Mouse (Mus musculus): Measurements from ENCODE around the gene Svopl. TPM values are rescaled to one million over a fixed set of nuclear protein-coding genes. Genes with fewer than 3 reads are reported as not detected.

Gene Svopl
- polyA plus RNA-seq, 1 experiment from 2014 or later = 1.9 TPM

DNA sequence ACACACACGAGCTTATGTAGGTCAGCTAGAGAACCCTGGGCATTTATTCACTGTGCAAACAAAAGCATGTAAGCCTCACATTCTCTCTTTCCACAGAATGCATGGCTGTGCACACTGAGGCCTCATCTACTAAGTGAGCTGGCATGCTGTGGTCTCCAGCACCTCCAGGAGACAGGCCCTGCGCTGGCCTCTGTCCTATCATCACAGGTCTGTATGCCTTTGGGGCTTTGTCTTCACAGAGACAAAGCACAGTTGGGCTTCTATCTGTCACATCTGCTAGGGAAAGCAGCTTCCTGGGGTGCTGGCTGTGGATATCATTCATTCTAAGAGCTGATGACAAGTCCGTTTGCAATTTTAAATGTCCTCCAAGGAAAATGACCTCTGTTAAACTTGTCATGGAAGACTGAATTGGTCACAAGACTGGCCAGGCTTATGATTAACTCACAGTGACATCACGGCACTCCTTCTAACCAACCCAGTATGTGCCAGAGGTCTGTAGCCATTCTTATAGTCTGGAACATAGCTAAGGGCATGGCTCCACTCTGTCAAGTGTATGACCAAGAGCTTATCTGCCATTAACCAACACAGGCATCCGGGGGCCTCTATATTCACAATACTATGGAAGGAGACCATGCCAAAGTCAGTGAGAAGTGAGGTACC, 25.5 kb upstream of the Svopl start:
- DNase-seq (ENCODE audit: low spot score) (no peak), ATAC-seq (replicated peaks; ENCODE audit: insufficient number of reproducible peaks, low FRiP score, low TSS enrichment, low read depth) (no peak)
- Histone ChIP-seq H3K4me2 (ENCODE audit: low read depth, low read length) (no peak overlapping the region), H3K27ac (replicated peaks; ENCODE audit: low read depth, low read length) (no peak overlapping the region), H3K27me3 (ENCODE audit: control insufficient read depth, insufficient read depth, low read length) (no peaks in the 10 kb centered on the region), H3K9me3 (replicated peaks; ENCODE audit: control insufficient read depth, low read length) (no peaks in the 10 kb centered on the region), H3K4me1 (ENCODE audit: control insufficient read depth, insufficient read depth, low read length) (no peaks in the 10 kb centered on the region), H3K9ac (replicated peaks; ENCODE audit: low read length) (no peak overlapping the region), H3K36me3 (replicated peaks; ENCODE audit: control insufficient read depth, insufficient read depth, low read depth, low read length) (no peaks in the 10 kb centered on the region), H3K4me3 (ENCODE audit: low read depth, low read length) (no peak overlapping the region)
- WGBS = 73% methylated on average over 5 of the region's 5 CpGs

DNA sequence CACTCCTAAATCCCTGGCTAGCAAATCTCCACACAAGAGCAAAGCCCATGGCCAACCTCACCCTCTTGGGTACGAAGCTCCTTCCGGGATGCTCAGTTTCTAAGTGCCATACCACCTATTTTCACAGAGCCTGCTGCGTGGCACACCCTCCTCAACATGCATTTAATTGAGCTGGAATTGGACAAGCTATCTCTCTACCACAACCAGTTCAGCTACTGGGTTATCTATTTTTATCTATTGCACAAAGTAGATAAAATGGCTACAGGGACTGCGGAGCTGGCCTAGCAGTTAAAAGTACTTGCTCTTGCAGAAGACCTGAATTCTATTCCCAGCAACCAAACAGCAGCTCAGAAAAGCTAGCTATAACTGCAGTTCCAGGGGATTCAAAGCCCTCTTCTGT, 24.5 kb upstream of the Svopl start:
- Histone ChIP-seq H3K4me1 (ENCODE audit: control insufficient read depth, insufficient read depth, low read length) (no peaks in the 10 kb centered on the region), H3K27ac (replicated peaks; ENCODE audit: low read depth, low read length) (no peak overlapping the region), H3K9ac (replicated peaks; ENCODE audit: low read length) (no peak overlapping the region), H3K36me3 (replicated peaks; ENCODE audit: control insufficient read depth, insufficient read depth, low read depth, low read length) (no peaks in the 10 kb centered on the region), H3K4me3 (ENCODE audit: low read depth, low read length) (no peak overlapping the region), H3K9me3 (replicated peaks; ENCODE audit: control insufficient read depth, low read length) (no peaks in the 10 kb centered on the region), H3K4me2 (ENCODE audit: low read depth, low read length) (no peak overlapping the region), H3K27me3 (ENCODE audit: control insufficient read depth, insufficient read depth, low read length) (no peaks in the 10 kb centered on the region)
- ATAC-seq (replicated peaks; ENCODE audit: insufficient number of reproducible peaks, low FRiP score, low TSS enrichment, low read depth) (no peak), DNase-seq (ENCODE audit: low spot score) (no peak)
- WGBS = 88% methylated on average over 4 of the region's 4 CpGs

DNA sequence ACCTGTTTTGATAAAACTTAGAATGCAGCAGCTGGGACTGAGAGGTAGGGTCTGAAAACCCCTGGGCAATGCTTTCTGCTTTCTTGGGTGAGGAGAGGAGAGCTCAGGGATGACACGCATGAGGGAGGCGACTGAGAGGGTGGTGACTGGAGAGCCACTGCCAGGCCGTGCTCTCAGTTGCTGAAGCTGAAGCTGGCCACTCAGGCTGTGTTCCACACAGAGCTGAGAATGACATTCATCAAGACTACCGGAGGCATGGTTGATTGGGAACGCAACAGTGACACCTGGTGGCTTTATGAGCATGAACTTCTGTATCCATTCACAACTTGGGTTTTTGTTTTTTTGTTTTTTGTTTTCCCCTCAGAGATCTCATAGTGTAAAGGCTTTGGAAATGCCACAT, 19.4 kb upstream of the Svopl start:
- no peak overlapping the region for H3K27ac ChIP-seq (replicated peaks; ENCODE audit: low read depth, low read length)
- no peaks in the 10 kb centered on the region for H3K36me3 ChIP-seq (replicated peaks; ENCODE audit: control insufficient read depth, insufficient read depth, low read depth, low read length)
- peak; percentile 87 for DNase-seq (ENCODE audit: low spot score)
- H3K4me1 ChIP-seq (ENCODE audit: control insufficient read depth, insufficient read depth, low read length) = no peaks in the 10 kb centered on the region
- no peak overlapping the region for H3K4me2 ChIP-seq (ENCODE audit: low read depth, low read length)
- H3K9ac ChIP-seq (replicated peaks; ENCODE audit: low read length) = no peak overlapping the region
- peak; percentile 72 for ATAC-seq (replicated peaks; ENCODE audit: insufficient number of reproducible peaks, low FRiP score, low TSS enrichment, low read depth)
- H3K4me3 ChIP-seq (ENCODE audit: low read depth, low read length) = no peak overlapping the region
- no peaks in the 10 kb centered on the region for H3K27me3 ChIP-seq (ENCODE audit: control insufficient read depth, insufficient read depth, low read length)
- 2% methylated on average over 5 of the region's 5 CpGs for WGBS
- H3K9me3 ChIP-seq (replicated peaks; ENCODE audit: control insufficient read depth, low read length) = no peaks in the 10 kb centered on the region

DNA sequence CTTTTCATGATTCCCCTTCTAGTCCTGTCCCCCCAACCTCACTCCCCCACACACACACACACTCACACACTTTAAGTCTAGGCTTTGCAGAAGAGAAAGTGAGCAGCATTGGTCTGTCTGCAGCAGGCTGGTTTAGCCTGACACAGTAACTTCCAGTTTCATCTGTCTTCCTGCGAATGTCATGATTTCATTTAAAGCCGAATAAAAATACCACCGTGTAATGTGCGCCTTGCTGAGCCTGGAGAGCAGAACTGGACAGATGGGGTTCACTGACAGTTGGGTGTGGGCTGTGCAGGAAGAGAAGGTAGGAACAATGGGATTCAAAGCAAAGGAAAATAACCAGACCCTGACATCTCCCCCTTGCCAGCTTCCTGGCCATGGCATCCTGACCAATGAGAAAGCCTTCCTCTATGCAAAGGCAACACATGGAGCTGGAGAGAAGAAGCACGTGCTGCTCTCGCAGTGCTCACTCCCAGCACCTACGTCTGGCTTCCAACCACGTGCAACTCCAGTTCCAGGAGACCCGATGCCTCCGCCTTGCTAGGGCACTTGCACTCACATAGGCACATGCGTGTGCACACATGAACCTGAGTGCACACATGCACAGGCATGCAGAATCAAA, 18.8 kb upstream of the Svopl start:
- Histone ChIP-seq H3K4me3 (ENCODE audit: low read depth, low read length) (no peak overlapping the region), H3K36me3 (replicated peaks; ENCODE audit: control insufficient read depth, insufficient read depth, low read depth, low read length) (no peaks in the 10 kb centered on the region), H3K9me3 (replicated peaks; ENCODE audit: control insufficient read depth, low read length) (no peaks in the 10 kb centered on the region), H3K27ac (replicated peaks; ENCODE audit: low read depth, low read length) (no peak overlapping the region), H3K4me2 (ENCODE audit: low read depth, low read length) (no peak overlapping the region), H3K9ac (replicated peaks; ENCODE audit: low read length) (no peak overlapping the region), H3K27me3 (ENCODE audit: control insufficient read depth, insufficient read depth, low read length) (no peaks in the 10 kb centered on the region), H3K4me1 (ENCODE audit: control insufficient read depth, insufficient read depth, low read length) (no peaks in the 10 kb centered on the region)
- ATAC-seq (replicated peaks; ENCODE audit: insufficient number of reproducible peaks, low FRiP score, low TSS enrichment, low read depth) (peak; percentile 39; the same call in 1 of the 2 replicates), DNase-seq (ENCODE audit: low spot score) (no peak)
- WGBS = 77% methylated on average over 11 of the region's 11 CpGs

DNA sequence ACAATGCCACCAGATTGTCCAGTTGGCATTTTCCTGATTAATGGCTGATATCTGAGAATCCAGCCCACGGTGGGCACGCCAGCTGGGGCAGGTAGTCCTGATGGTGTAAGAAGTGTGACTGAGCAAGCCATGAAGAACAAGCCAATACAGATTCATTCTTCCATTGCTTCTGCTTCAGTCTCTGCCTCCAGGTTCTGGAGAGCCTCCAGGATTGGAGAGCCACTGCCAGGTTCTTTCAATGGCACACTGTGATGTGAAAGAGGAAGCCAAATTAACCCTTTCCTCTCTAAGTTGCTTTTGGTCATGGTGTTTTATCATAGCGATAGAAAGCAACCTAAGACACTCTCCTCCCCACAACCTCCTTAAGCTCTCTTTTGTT, 18.3 kb upstream of the Svopl start:
- ATAC-seq (replicated peaks; ENCODE audit: insufficient number of reproducible peaks, low FRiP score, low TSS enrichment, low read depth) (no peak), DNase-seq (ENCODE audit: low spot score) (no peak)
- Histone ChIP-seq H3K36me3 (replicated peaks; ENCODE audit: control insufficient read depth, insufficient read depth, low read depth, low read length) (no peaks in the 10 kb centered on the region), H3K4me1 (ENCODE audit: control insufficient read depth, insufficient read depth, low read length) (no peaks in the 10 kb centered on the region), H3K9ac (replicated peaks; ENCODE audit: low read length) (no peak overlapping the region), H3K4me3 (ENCODE audit: low read depth, low read length) (no peak overlapping the region), H3K27ac (replicated peaks; ENCODE audit: low read depth, low read length) (no peak overlapping the region), H3K4me2 (ENCODE audit: low read depth, low read length) (no peak overlapping the region), H3K27me3 (ENCODE audit: control insufficient read depth, insufficient read depth, low read length) (no peaks in the 10 kb centered on the region), H3K9me3 (replicated peaks; ENCODE audit: control insufficient read depth, low read length) (no peaks in the 10 kb centered on the region)
- 81% methylated on average over 3 of the region's 3 CpGs for WGBS

DNA sequence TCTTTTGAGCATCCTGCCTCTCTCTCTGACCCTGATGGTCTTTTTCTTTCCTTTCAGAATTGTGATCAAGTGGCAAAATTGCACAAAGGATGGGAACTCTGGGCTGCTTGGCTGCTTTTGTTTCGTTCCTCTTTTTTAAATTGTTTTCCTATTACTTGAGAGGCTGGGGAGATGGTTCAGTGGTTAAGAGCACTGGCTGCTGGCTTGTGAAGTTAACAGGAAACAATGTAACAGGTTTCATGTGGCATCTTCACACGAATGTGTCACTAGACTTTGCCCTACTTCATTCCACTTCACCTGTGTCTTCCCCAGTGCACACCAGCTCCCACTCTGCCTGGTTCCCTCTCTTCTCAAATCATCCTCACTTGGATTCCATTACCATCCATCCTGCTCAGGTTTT, 17.8 kb upstream of the Svopl start:
- no peak for DNase-seq (ENCODE audit: low spot score)
- ATAC-seq (replicated peaks; ENCODE audit: insufficient number of reproducible peaks, low FRiP score, low TSS enrichment, low read depth) = no peak
- Histone ChIP-seq H3K4me2 (ENCODE audit: low read depth, low read length) (no peak overlapping the region), H3K27me3 (ENCODE audit: control insufficient read depth, insufficient read depth, low read length) (no peaks in the 10 kb centered on the region), H3K4me3 (ENCODE audit: low read depth, low read length) (no peak overlapping the region), H3K9ac (replicated peaks; ENCODE audit: low read length) (no peak overlapping the region), H3K9me3 (replicated peaks; ENCODE audit: control insufficient read depth, low read length) (no peaks in the 10 kb centered on the region), H3K4me1 (ENCODE audit: control insufficient read depth, insufficient read depth, low read length) (no peaks in the 10 kb centered on the region), H3K36me3 (replicated peaks; ENCODE audit: control insufficient read depth, insufficient read depth, low read depth, low read length) (no peaks in the 10 kb centered on the region), H3K27ac (replicated peaks; ENCODE audit: low read depth, low read length) (no peak overlapping the region)
- WGBS = 78% methylated on average over 2 of the region's 2 CpGs

DNA sequence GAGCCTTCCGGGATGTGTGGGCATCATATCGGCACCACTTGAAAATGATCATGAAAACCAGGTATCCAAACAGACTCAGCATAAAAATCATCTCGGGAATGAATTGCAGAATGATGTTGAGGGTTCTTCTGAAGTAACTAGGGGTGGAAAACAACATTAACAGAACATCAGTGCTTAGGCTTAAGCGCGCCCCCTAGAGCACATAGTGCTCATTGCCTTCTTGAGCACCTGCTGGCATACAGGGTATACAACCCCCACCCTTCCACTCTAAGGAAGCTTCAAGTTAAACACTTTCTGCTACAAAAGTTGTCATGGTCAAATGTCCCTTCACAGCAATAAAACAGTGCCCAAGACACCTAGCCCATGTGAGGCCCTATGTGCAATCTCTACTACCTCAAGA, 12.0 kb upstream of the Svopl start:
- no peaks in the 10 kb centered on the region for H3K9me3 ChIP-seq (replicated peaks; ENCODE audit: control insufficient read depth, low read length)
- ATAC-seq (replicated peaks; ENCODE audit: insufficient number of reproducible peaks, low FRiP score, low TSS enrichment, low read depth) (no peak), DNase-seq (ENCODE audit: low spot score) (peak; percentile 29)
- H3K4me1 ChIP-seq (ENCODE audit: control insufficient read depth, insufficient read depth, low read length) = no peaks in the 10 kb centered on the region
- H3K4me2 ChIP-seq (ENCODE audit: low read depth, low read length) = no peak overlapping the region
- H3K4me3 ChIP-seq (ENCODE audit: low read depth, low read length) = no peak overlapping the region
- WGBS = 53% methylated on average over 5 of the region's 5 CpGs
- H3K27ac ChIP-seq (replicated peaks; ENCODE audit: low read depth, low read length) = no peak overlapping the region
- no peaks in the 10 kb centered on the region for H3K36me3 ChIP-seq (replicated peaks; ENCODE audit: control insufficient read depth, insufficient read depth, low read depth, low read length)
- no peaks in the 10 kb centered on the region for H3K27me3 ChIP-seq (ENCODE audit: control insufficient read depth, insufficient read depth, low read length)
- no peak overlapping the region for H3K9ac ChIP-seq (replicated peaks; ENCODE audit: low read length)

DNA sequence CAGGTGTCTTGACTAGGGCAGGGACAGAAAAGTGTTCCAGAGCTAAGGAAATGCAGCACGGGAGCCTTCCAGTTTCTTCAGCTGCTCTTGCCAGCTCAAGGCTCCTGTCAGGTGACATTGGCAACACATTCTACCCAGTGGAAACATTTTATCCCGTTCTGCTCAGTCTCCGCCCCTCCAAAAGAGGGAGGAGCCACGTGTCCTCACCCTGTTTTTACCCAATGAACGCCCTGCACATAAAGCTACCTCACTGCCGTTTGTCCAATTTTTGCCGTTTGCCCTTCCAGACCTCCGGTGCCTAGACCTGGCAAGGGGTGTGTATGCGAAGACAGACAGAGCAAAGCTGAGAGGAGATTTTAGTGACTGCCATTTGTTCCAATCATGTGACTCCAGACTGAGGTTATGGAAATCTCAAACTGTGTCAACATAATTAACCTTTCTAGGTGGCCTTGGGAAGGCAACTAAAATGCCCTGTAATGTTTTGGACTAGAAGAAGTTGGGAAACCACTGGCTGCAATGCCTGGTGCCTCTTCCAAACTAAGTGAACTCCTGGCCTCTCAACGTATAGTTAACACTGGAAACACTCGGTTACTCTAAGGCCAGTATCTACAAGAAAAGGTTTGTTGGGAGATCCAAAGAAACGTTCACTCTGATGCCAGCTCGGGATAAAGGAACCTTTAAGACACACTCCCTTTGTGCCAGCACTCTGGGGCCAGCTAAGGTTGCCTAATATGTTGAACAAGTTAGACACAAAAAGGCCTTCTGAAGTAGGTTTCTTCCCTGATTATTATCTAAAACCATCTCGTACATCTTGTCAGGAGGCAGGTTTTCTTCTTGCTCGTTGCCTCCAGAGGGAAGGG, 8.9 kb upstream of the Svopl start:
- ATAC-seq (replicated peaks; ENCODE audit: insufficient number of reproducible peaks, low FRiP score, low TSS enrichment, low read depth) = no peak
- WGBS = 80% methylated on average over 15 of the region's 15 CpGs
- Histone ChIP-seq H3K27ac (replicated peaks; ENCODE audit: low read depth, low read length) (no peak overlapping the region), H3K27me3 (ENCODE audit: control insufficient read depth, insufficient read depth, low read length) (no peaks in the 10 kb centered on the region), H3K36me3 (replicated peaks; ENCODE audit: control insufficient read depth, insufficient read depth, low read depth, low read length) (no peaks in the 10 kb centered on the region), H3K4me1 (ENCODE audit: control insufficient read depth, insufficient read depth, low read length) (no peaks in the 10 kb centered on the region), H3K9ac (replicated peaks; ENCODE audit: low read length) (no peak overlapping the region), H3K9me3 (replicated peaks; ENCODE audit: control insufficient read depth, low read length) (no peaks in the 10 kb centered on the region), H3K4me2 (ENCODE audit: low read depth, low read length) (no peak overlapping the region), H3K4me3 (ENCODE audit: low read depth, low read length) (no peak overlapping the region)
- DNase-seq (ENCODE audit: low spot score) = no peak

All from embryonic facial prominence, embryonic 11.5 days (tissue).